Mouse (Mus musculus) forebrain, embryonic 15.5 days (tissue): ENCODE measurements at regions not wholly inside any gene's neighbourhood (a gene's known extent, or its start where the extent isn't known, plus 50 kb on each side); places are given as distances from the start of the nearest gene placed in this dataset.

Source experiments
- ATAC-seq: fragments of 200-750 bp; cut with Nextera tagmentation; replicated peaks from 2 replicates; pipeline ENCODE4 v1.8.0; 2017; ENCODE audit warnings: mild to moderate bottlenecking, moderate TSS enrichment, moderate library complexity
- H3K27ac ChIP-seq: fragments of 300-500 bp; sonication (generic); replicated peaks from 2 replicates; pipeline ENCODE4 v1.5.1; 2015; ENCODE audit warnings: mild to moderate bottlenecking, inconsistent platforms
- H3K27me3 ChIP-seq: fragments of 300-500 bp; sonication (generic); 2 replicates; pipeline ENCODE4 v1.6.1; 2015; ENCODE audit warnings: inconsistent platforms
- H3K36me3 ChIP-seq: fragments of 300-500 bp; sonication (generic); 2 replicates; pipeline ENCODE4 v1.6.1; 2015; ENCODE audit warnings: mild to moderate bottlenecking, inconsistent platforms
- H3K4me1 ChIP-seq: fragments of 300-500 bp; sonication (generic); 2 replicates; pipeline ENCODE4 v1.6.1; 2015; ENCODE audit warnings: inconsistent platforms
- H3K4me2 ChIP-seq: fragments of 300-500 bp; sonication (generic); replicated peaks from 2 replicates; pipeline ENCODE4 v1.6.1; 2015; ENCODE audit warnings: mild to moderate bottlenecking, inconsistent platforms
- H3K4me3 ChIP-seq: fragments of 300-500 bp; sonication (generic); 2 replicates; pipeline ENCODE4 v1.5.1; 2015; ENCODE audit warnings: mild to moderate bottlenecking, inconsistent platforms
- H3K9ac ChIP-seq: fragments of 300-500 bp; sonication (generic); replicated peaks from 2 replicates; pipeline ENCODE4 v1.6.1; 2015; ENCODE audit warnings: mild to moderate bottlenecking, inconsistent platforms
- H3K9me3 ChIP-seq: fragments of 300-500 bp; sonication (generic); 2 replicates; pipeline ENCODE4 v1.6.1; 2016; ENCODE audit warnings: inconsistent platforms
- WGBS: fragments of 180-500 bp; shearing (Covaris S2); methylation state at CpG from one replicate; pipeline ENCODE4 v1.1.7; 2015; ENCODE audit warnings: mixed read lengths; 5-methylcytosine and 5-hydroxymethylcytosine counted together

GRCm38 (mm10) chr14:58499071-58499470 lies 428.7 kb downstream of the Fgf9 start:
- Histone ChIP-seq H3K27me3 (no peaks in the 10 kb centered on the region), H3K4me1 (peaks cover 8% of the 10 kb centered on the region), H3K27ac (no peak overlapping the region), H3K4me3 (no peak overlapping the region), H3K36me3 (no peaks in the 10 kb centered on the region), H3K9ac (no peak overlapping the region), H3K4me2 (no peak overlapping the region), H3K9me3 (no peaks in the 10 kb centered on the region)
- no peak for ATAC-seq
- 65% methylated on average over 7 of the region's 7 CpGs for WGBS

- H3K27me3 ChIP-seq: no peaks in the 10 kb centered on the region
- ATAC-seq: no peak
- H3K4me1 ChIP-seq: peaks cover 8% of the 10 kb centered on the region
- no peak overlapping the region for H3K27ac ChIP-seq
- no peaks in the 10 kb centered on the region for H3K36me3 ChIP-seq
- no peaks in the 10 kb centered on the region for H3K9me3 ChIP-seq
- whole genome bisulfite sequencing: 97% methylated on average over 3 of the region's 3 CpGs
- no peak overlapping the region for H3K4me3 ChIP-seq
- H3K9ac ChIP-seq: no peak overlapping the region
- no peak overlapping the region for H3K4me2 ChIP-seq
These were observed 426.6 kb downstream of the Fgf9 start for GRCm38 (mm10) chr14:58496902-58497301.

- Histone ChIP-seq H3K4me2 (no peak overlapping the region), H3K9ac (no peak overlapping the region), H3K4me1 (peaks cover 1% of the 10 kb centered on the region; the same call in 1 of the 2 replicates), H3K36me3 (no peaks in the 10 kb centered on the region), H3K4me3 (no peak overlapping the region), H3K9me3 (no peaks in the 10 kb centered on the region), H3K27ac (no peak overlapping the region), H3K27me3 (no peaks in the 10 kb centered on the region)
- ATAC-seq: no peak
- 72% methylated on average over 5 of the region's 5 CpGs for WGBS
These were observed 424.1 kb downstream of the Fgf9 start for GRCm38 (mm10) chr14:58494400-58494987.

GRCm38 (mm10) chr14:58492118-58492517 lies 421.8 kb downstream of the Fgf9 start:
- no peaks in the 10 kb centered on the region for H3K9me3 ChIP-seq
- ATAC-seq: no peak
- H3K4me2 ChIP-seq: no peak overlapping the region
- no peak overlapping the region for H3K9ac ChIP-seq
- no peak overlapping the region for H3K27ac ChIP-seq
- no peaks in the 10 kb centered on the region for H3K36me3 ChIP-seq
- no peak overlapping the region for H3K4me3 ChIP-seq
- no peaks in the 10 kb centered on the region for H3K27me3 ChIP-seq
- no peaks in the 10 kb centered on the region for H3K4me1 ChIP-seq
- WGBS: 86% methylated on average over 2 of the region's 2 CpGs

GRCm38 (mm10) chr14:58488803-58489202 lies 418.5 kb downstream of the Fgf9 start:
- no peak for ATAC-seq
- Histone ChIP-seq H3K36me3 (no peaks in the 10 kb centered on the region), H3K4me1 (no peaks in the 10 kb centered on the region), H3K4me2 (no peak overlapping the region), H3K9me3 (no peaks in the 10 kb centered on the region), H3K9ac (no peak overlapping the region), H3K27ac (no peak overlapping the region), H3K27me3 (no peaks in the 10 kb centered on the region), H3K4me3 (no peak overlapping the region)
- WGBS: 77% methylated on average over 6 of the region's 6 CpGs

GRCm38 (mm10) chr14:58487836-58488235 lies 417.5 kb downstream of the Fgf9 start:
- no peak overlapping the region for H3K4me2 ChIP-seq
- H3K9me3 ChIP-seq: no peaks in the 10 kb centered on the region
- no peak overlapping the region for H3K9ac ChIP-seq
- H3K27ac ChIP-seq: no peak overlapping the region
- no peaks in the 10 kb centered on the region for H3K27me3 ChIP-seq
- ATAC-seq: no peak
- no peak overlapping the region for H3K4me3 ChIP-seq
- no peaks in the 10 kb centered on the region for H3K36me3 ChIP-seq
- H3K4me1 ChIP-seq: no peaks in the 10 kb centered on the region
- WGBS: 97% methylated on average over 6 of the region's 6 CpGs

GRCm38 (mm10) chr14:58480454-58480853 lies 410.1 kb downstream of the Fgf9 start:
- no peaks in the 10 kb centered on the region for H3K9me3 ChIP-seq
- no peak overlapping the region for H3K9ac ChIP-seq
- no peak for ATAC-seq
- no peak overlapping the region for H3K27ac ChIP-seq
- H3K4me1 ChIP-seq: no peaks in the 10 kb centered on the region
- no peak overlapping the region for H3K4me3 ChIP-seq
- 91% methylated on average over 2 of the region's 2 CpGs for WGBS
- H3K36me3 ChIP-seq: no peaks in the 10 kb centered on the region
- H3K4me2 ChIP-seq: no peak overlapping the region
- no peaks in the 10 kb centered on the region for H3K27me3 ChIP-seq

GRCm38 (mm10) chr14:58470678-58471077 lies 400.3 kb downstream of the Fgf9 start:
- Histone ChIP-seq H3K36me3 (no peaks in the 10 kb centered on the region), H3K9ac (no peak overlapping the region), H3K4me2 (no peak overlapping the region), H3K27ac (no peak overlapping the region), H3K9me3 (no peaks in the 10 kb centered on the region), H3K27me3 (no peaks in the 10 kb centered on the region), H3K4me3 (no peak overlapping the region), H3K4me1 (peaks cover 5% of the 10 kb centered on the region)
- ATAC-seq: no peak
- 45% methylated on average over 3 of the region's 3 CpGs for WGBS

- WGBS: 64% methylated on average over 7 of the region's 7 CpGs
- no peak overlapping the region for H3K4me2 ChIP-seq
- no peak overlapping the region for H3K27ac ChIP-seq
- ATAC-seq: no peak
- H3K4me3 ChIP-seq: no peak overlapping the region
- H3K9ac ChIP-seq: no peak overlapping the region
- peaks cover 5% of the 10 kb centered on the region for H3K4me1 ChIP-seq
- H3K9me3 ChIP-seq: no peaks in the 10 kb centered on the region
- no peaks in the 10 kb centered on the region for H3K27me3 ChIP-seq
- no peaks in the 10 kb centered on the region for H3K36me3 ChIP-seq
These were observed 398.1 kb downstream of the Fgf9 start for GRCm38 (mm10) chr14:58468451-58468850.

- peaks cover 5% of the 10 kb centered on the region for H3K4me1 ChIP-seq
- no peaks in the 10 kb centered on the region for H3K36me3 ChIP-seq
- peak; percentile 32; the same call in 1 of the 2 replicates for ATAC-seq
- no peaks in the 10 kb centered on the region for H3K9me3 ChIP-seq
- WGBS: 63% methylated on average over 5 of the region's 5 CpGs
- H3K4me3 ChIP-seq: no peak overlapping the region
- no peak overlapping the region for H3K4me2 ChIP-seq
- H3K27ac ChIP-seq: no peak overlapping the region
- H3K9ac ChIP-seq: no peak overlapping the region
- H3K27me3 ChIP-seq: no peaks in the 10 kb centered on the region
These were observed 397.5 kb downstream of the Fgf9 start for GRCm38 (mm10) chr14:58467856-58468255.

- Histone ChIP-seq H3K4me1 (no peaks in the 10 kb centered on the region), H3K36me3 (no peaks in the 10 kb centered on the region), H3K27ac (no peak overlapping the region), H3K4me2 (no peak overlapping the region), H3K9ac (no peak overlapping the region), H3K4me3 (no peak overlapping the region), H3K9me3 (no peaks in the 10 kb centered on the region), H3K27me3 (no peaks in the 10 kb centered on the region)
- 88% methylated on average over 5 of the region's 5 CpGs for WGBS
- no peak for ATAC-seq
These were observed 376.5 kb downstream of the Fgf9 start for GRCm38 (mm10) chr14:58446776-58447354.

- no peaks in the 10 kb centered on the region for H3K4me1 ChIP-seq
- H3K9me3 ChIP-seq: no peaks in the 10 kb centered on the region
- H3K9ac ChIP-seq: no peak overlapping the region
- ATAC-seq: no peak
- H3K4me3 ChIP-seq: no peak overlapping the region
- no peak overlapping the region for H3K4me2 ChIP-seq
- no peaks in the 10 kb centered on the region for H3K27me3 ChIP-seq
- no peak overlapping the region for H3K27ac ChIP-seq
- 77% methylated on average over 4 of the region's 4 CpGs for WGBS
- no peaks in the 10 kb centered on the region for H3K36me3 ChIP-seq
These were observed 374.1 kb downstream of the Fgf9 start for GRCm38 (mm10) chr14:58444496-58444895.

GRCm38 (mm10) chr14:58442501-58442900 lies 372.2 kb downstream of the Fgf9 start:
- Histone ChIP-seq H3K4me3 (no peak overlapping the region), H3K27ac (no peak overlapping the region), H3K4me2 (no peak overlapping the region), H3K9me3 (no peaks in the 10 kb centered on the region), H3K27me3 (no peaks in the 10 kb centered on the region), H3K36me3 (no peaks in the 10 kb centered on the region), H3K4me1 (no peaks in the 10 kb centered on the region), H3K9ac (no peak overlapping the region)
- 91% methylated on average over 3 of the region's 3 CpGs for WGBS
- no peak for ATAC-seq
